Mouse (Mus musculus): ENCODE measurements around the gene Atp2b2. TPM values are rescaled to one million over a fixed set of nuclear protein-coding genes. Genes with fewer than 3 reads are reported as not detected.
A peak's percentile ranks its signal among the peaks of the same experiment; 100 is the strongest.

Gene Atp2b2
- total RNA-seq, 4 experiments from 2014 or later, result 288 to 357 (median 324) TPM

GRCm38 (mm10) chr6:113947515-113947914 is 94.9 kb downstream of the Atp2b2 start:
- no peak for DNase-seq (ENCODE audit: low spot score in 2 of 2)

GRCm38 (mm10) chr6:113942355-113942754 is 100.1 kb downstream of the Atp2b2 start:
- DNase-seq (ENCODE audit: low spot score in 2 of 2), result no peak

GRCm38 (mm10) chr6:113941324-113941723 is 101.1 kb downstream of the Atp2b2 start:
- DNase-seq (ENCODE audit: low spot score in 2 of 2), result no peak

DNA sequence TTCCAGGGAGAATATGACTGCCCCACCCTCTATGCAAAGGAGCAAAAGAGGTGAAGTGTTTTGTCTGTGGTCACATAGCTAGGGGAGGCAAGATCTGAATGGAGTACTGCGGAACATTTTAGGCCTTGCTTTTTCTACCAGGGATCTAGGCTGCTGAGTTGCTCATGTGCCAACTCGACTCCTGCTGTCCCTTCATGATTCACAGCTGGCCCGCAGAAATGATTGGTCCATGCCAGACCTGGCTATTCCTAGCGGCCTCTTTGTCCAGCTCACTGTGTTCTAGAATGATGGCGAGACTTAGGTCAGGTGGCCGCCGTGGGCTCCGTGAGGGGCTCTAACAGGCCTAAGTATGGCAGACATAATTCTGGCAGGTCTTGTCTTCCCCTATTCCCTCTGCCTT is 103.0 kb downstream of the Atp2b2 start:
- DNase-seq (ENCODE audit: low spot score in 2 of 2), result no peak

DNA sequence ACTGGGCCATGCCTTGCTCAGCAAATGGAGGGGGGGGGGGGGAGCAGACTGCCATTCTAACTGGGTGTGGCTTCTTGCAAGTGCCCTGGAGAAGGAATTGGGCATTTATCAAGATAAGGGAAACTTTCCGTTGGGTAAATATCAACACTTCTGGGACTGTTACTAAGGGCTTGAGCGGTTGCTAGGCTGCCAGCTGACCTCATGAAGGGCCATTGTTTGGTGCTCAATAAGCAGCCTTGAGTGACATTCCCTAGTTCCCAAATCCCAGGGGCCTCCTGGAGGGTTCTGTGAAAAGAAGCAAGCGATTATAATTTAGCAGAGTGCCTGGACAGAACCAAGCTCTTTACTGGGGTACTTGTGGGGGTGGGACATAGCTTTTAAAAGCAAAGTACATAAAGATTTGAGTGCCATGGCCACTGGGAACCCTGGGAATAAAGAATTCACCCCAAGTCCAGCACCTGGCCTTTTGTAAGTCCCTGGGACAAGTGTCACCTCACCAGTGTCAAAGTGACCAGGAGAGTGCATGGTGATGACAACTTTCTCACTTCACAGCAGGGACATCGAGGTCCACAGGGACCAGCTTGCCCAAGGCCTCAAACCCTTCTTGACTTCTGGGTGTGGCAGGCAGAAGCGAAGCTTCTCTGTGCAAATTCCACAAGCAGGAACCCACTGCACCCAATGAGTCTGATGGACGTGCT is 105.5 kb downstream of the Atp2b2 start:
- peak in 1 of 2 experiments; percentile 46 for DNase-seq (ENCODE audit: low spot score in 2 of 2)

DNA sequence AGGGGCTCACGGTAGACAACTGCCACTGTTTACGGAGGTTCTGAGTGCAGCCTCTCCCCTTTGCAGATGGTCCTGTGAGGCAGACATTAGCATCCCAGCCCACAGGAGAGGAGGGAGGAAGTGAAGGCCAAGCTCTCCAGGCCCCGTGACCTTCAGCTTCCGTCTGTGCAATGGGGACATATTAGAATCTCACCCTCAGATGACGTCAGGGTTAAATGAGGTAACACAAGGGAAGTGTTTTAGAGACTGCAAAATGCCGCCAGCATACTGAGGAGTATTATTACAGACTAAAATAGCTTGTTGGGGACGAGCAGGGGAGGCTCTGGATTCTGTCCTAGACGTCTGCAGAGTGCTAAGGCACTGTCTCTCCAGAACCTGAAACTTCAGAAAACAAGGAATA is 106.3 kb downstream of the Atp2b2 start:
- DNase-seq (ENCODE audit: low spot score in 2 of 2), result no peak

DNA sequence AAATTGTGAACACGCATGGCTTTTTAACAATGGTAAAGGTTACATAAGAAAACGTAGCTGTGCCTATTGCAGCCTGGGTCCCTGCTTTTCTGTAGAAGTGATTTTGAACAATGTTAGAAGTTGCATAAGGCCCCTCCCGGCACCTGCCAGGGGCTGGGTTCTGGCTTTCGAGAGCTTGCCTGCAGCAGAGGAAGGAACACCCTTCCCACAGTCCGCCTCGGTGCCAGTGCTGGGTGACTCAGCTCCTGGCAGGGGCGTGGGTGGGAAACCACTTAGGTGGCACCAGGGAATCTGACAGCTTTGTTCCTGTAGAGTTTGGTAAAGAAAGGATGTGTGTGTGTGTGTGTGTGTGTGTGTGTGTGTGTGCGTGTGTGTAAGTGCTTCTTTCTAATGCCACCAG is 107.7 kb downstream of the Atp2b2 start:
- DNase-seq (ENCODE audit: low spot score in 2 of 2), result peak; percentile 88 to 89

GRCm38 (mm10) chr6:113933261-113934151 is 108.9 kb downstream of the Atp2b2 start:
- DNase-seq (ENCODE audit: low spot score in 2 of 2), result no peak

DNA sequence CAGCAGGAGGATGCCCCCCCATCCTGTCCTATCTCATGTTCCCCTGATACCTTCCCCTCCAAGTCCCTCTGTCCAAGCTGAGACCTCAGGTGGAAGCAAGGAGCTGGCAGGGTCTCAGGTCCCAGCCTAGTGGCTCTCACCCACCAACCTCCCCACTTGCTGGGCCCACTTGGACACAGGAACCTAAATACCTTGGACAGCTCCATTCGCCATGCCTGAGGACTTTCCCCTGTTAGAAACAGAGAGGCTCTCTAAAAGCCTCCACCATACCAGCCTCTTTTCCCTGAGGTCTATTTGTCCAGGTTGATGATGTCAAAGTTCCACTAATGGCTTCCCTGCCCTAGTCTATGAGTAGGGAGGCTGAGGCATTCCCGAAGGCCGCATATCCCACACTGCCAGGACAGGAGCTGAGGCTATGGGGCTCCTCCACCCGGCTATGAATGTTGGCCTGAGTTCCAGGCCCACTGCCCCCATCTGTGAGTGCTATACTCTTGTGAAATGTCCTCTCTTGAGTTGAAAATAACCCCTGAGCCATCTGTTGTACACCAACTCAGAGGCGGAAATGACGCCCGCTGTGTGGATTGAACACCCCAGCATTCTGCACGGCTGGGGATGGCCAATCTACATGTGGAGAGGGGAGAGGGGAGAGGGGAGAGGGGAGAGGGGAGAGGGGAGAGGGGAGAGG is 113.1 kb downstream of the Atp2b2 start:
- DNase-seq (ENCODE audit: low spot score in 2 of 2), result peak in 1 of 2 experiments; percentile 41

DNA sequence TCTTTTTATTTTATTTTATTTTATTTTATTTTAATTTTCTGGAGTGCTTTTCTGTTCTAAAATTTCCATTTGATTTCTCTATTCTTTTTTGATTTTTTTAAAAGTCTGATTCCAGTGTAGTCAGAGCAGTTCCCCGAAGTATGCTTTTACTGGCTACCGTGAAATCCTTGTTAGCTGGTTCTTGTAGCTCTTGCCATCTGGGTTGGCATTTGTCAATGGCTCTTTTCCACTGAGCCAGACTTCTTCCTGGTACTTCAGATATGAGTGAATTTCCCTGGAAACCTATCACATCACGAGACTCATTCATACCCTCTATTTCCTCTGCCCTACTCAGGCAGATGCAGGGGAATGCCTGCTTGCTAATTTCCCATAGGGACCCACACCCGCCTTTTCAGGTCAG is 119.2 kb downstream of the Atp2b2 start:
- DNase-seq (ENCODE audit: low spot score in 2 of 2), result peak in 1 of 2 experiments; percentile 44

DNA sequence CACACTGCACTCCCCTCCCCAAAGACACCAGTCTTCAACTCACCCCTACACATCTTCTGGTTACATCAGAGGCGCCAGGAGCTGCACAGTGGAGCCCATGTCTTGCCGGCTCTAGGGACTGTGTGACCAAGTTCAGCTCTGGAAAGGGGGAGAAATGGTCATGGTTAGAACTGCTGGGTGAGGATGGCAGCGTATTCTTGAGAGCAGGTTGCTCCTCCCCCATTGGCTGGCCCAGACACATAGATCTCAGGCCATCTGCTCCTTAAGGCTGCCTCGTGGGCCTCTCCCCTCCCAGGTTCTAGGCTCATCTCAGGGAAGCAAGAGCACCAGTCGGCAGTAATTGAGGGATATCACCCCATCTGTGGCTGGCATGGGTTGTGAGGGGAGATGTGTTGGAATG is 121.9 kb downstream of the Atp2b2 start:
- DNase-seq (ENCODE audit: low spot score in 2 of 2), result no peak

DNA sequence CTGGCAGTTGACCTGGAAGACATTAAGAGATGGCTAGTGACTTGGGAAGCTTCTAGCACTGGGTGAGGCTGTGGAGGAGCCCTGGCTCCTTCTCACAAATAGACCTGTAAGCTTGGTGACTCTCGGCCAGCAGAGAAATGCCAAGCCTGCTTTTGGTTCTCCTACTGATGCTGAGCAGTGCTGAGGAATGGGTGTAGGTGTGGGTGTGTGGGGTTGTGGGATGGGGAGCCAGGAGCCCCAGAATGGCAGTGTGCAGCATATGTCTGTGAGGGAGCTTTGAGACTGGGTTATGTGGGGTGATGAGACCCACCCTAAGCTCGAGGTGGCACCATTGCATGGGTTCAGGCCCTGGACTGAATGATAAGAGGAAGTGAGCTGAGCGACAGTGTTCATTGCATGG is 129.7 kb downstream of the Atp2b2 start:
- DNase-seq (ENCODE audit: low spot score in 2 of 2), result no peak

DNA sequence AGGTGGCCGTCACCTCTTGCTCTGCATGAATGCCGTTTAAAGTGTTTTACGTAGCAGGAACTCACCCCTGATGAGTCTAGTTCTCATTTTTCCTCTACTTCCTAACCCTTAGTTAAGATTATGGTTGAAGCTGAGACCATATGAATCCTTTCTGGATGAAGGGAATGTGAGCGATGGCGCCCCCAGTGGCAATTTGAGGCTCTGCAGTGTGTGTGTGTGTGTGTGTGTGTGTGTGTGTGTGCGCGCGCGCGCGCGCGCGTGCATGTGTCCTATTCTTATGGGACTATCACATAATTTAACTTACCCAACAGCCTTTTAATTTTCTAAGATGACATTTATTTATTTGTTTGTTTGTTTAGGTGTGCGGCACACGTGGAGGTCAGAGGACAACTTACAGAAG is 131.3 kb downstream of the Atp2b2 start:
- DNase-seq (ENCODE audit: low spot score in 2 of 2), result no peak

- DNase-seq (ENCODE audit: low spot score in 2 of 2), result no peak
Observed at GRCm38 (mm10) chr6:113910411-113911055, 131.9 kb downstream of the Atp2b2 start.

DNA sequence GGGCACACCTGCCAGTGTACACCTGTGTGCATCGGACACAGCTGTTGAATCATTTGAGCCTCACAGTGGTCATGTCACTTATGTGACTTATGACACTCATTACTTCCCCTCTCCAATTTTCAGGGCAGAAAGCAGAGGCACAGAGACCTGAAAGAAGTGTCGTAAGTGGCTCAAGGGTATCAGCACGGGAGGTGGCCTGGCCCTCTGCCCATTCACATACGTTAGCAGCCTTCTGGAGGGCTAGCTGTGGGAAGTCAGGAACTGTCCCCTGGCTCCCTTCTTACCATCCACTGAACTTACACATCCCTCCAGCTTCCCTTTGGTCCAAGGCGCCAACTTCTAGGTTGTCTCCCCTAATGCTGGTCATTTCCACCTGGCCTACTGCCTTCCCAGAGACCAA is 132.6 kb downstream of the Atp2b2 start:
- DNase-seq (ENCODE audit: low spot score in 2 of 2), result no peak

GRCm38 (mm10) chr6:113908066-113908465 is 134.3 kb downstream of the Atp2b2 start:
- no peak for DNase-seq (ENCODE audit: low spot score in 2 of 2)

DNA sequence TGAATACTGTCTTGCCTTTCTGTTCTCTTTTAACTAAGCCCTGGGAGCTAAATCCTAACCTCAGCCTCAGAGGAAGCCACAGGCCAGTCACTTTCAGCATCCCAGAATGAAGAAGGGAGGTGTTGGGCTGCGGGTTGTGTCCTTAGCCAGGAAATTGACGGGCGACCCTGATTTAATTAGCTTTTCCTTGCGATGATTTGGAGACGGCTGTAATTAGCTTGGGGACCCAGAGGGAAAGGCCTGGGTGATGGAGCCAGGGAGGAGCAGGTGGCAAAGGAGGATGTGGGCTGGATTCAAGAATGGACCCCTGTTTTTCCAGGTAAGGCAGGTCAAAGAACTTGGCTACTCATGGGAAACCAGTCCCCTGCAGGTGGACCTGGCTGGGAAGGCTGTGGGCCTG is 138.0 kb downstream of the Atp2b2 start:
- no peak for DNase-seq (ENCODE audit: low spot score in 2 of 2)

GRCm38 (mm10) chr6:113896023-113896422 is 146.4 kb downstream of the Atp2b2 start:
- no peak for DNase-seq (ENCODE audit: low spot score in 2 of 2)

- DNase-seq (ENCODE audit: low spot score in 2 of 2), result no peak
Observed at GRCm38 (mm10) chr6:113894008-113894407, 148.4 kb downstream of the Atp2b2 start.

GRCm38 (mm10) chr6:113892091-113892674 is 150.2 kb downstream of the Atp2b2 start:
- no peak for DNase-seq (ENCODE audit: low spot score in 2 of 2)

Measured in layer of hippocampus, adult 8-10 months (tissue).